Comparison of ENCODE assay signal across 26 mouse cellular contexts in genomic region chr10:25533105-25533504, GRCm38 (mm10). TPM values are rescaled to one million over a fixed set of nuclear protein-coding genes. Genes with fewer than 3 reads are reported as not detected.
DNase-seq lines count a peak whose midpoint lies in the region; ATAC-seq lines count a peak whose summit lies in the region.
"Had no signal": no experiment of that assay in that cellular context is flagged by ENCODE, and none has a peak within 500 bp of the region (broad histone marks: within the 10 kb centered on the region; RNA-seq: fewer than 3 reads in every experiment).

No protein-coding gene starts in this region.

- no peak overlapping the region for H3K9ac ChIP-seq in embryonic facial prominence, embryonic 14.5 days (ENCODE audit: low read depth, low read length)
- H3K9ac ChIP-seq in kidney, embryonic 15.5 days = no peak overlapping the region
- H3K9ac ChIP-seq: forebrain, postnatal 0 days; hindbrain, embryonic 12.5 days; limb, embryonic 13.5 days had no signal

- H3K4me1 ChIP-seq in embryonic facial prominence, embryonic 14.5 days (ENCODE audit: control insufficient read depth, insufficient read depth, low read length) = no peaks in the 10 kb centered on the region
- 0 out of 2 replicates have a peak, but pooled peaks cover 2% of the 10 kb centered on the region for H3K4me1 ChIP-seq in embryonic facial prominence, embryonic 10.5 days
- 0 out of 2 replicates have a peak, but pooled peaks cover 3% of the 10 kb centered on the region for H3K4me1 ChIP-seq in kidney, embryonic 15.5 days
- H3K4me1 ChIP-seq: hindbrain, embryonic 12.5 days; limb, embryonic 13.5 days; midbrain, embryonic 10.5 days had no signal

- H3K4me3 ChIP-seq in embryonic facial prominence, embryonic 14.5 days (ENCODE audit: low read depth, low read length) = no peak overlapping the region
- H3K4me3 ChIP-seq in embryonic facial prominence, embryonic 10.5 days = no peak overlapping the region
- H3K4me3 ChIP-seq in kidney, embryonic 15.5 days (replicated peaks) = no peak overlapping the region
- H3K4me3 ChIP-seq: hindbrain, embryonic 12.5 days; limb, embryonic 13.5 days; midbrain, embryonic 10.5 days had no signal

- H3K27me3 ChIP-seq in embryonic facial prominence, embryonic 14.5 days (replicated peaks; ENCODE audit: control insufficient read depth, insufficient read depth, low read length) = no peaks in the 10 kb centered on the region
- no peaks in the 10 kb centered on the region for H3K27me3 ChIP-seq in embryonic facial prominence, embryonic 10.5 days (replicated peaks; ENCODE audit: low read depth, poor library complexity, severe bottlenecking)
- no peaks in the 10 kb centered on the region for H3K27me3 ChIP-seq in kidney, embryonic 15.5 days
- H3K27me3 ChIP-seq: hindbrain, embryonic 12.5 days; limb, embryonic 13.5 days had no signal

- H3K9me3 ChIP-seq in embryonic facial prominence, embryonic 14.5 days (ENCODE audit: control insufficient read depth, low read length) = no peaks in the 10 kb centered on the region
- no peaks in the 10 kb centered on the region for H3K9me3 ChIP-seq in embryonic facial prominence, embryonic 10.5 days
- no peaks in the 10 kb centered on the region for H3K9me3 ChIP-seq in kidney, embryonic 15.5 days (replicated peaks)
- H3K9me3 ChIP-seq: hindbrain, embryonic 12.5 days; limb, embryonic 13.5 days; midbrain, embryonic 10.5 days had no signal

- ATAC-seq in embryonic facial prominence, embryonic 14.5 days (ENCODE audit: low read depth) = no peak
- ATAC-seq in kidney, embryonic 15.5 days (replicated peaks; ENCODE audit: low FRiP score) = no peak
- ATAC-seq: forebrain, postnatal 0 days; midbrain, embryonic 16.5 days had no signal

- DNase-seq in embryonic facial prominence, embryonic 14.5 days (ENCODE audit: low spot score) = peak; percentile 28
- no peak for DNase-seq in embryonic facial prominence, embryonic 10.5 days (ENCODE audit: low spot score)
- peak; percentile 32 for DNase-seq in kidney, adult 9 months
- DNase-seq in lung, postnatal 10 days = peak; percentile 1
- no peak for DNase-seq in lung, postnatal 25 days (ENCODE audit: low spot score)
- DNase-seq in cerebellum, postnatal 4 days (ENCODE audit: low spot score in 2 of 2) = no peak
- DNase-seq: adrenal gland, postnatal 14 days; cerebellum, adult 2 months; cerebellum, postnatal 25 days; forebrain, postnatal 0 days; gastrocnemius, postnatal 25 days; heart, postnatal 10 days; lung, adult 2 months; thymus, postnatal 36 days had no signal

- 55% methylated on average over 2 of the region's 2 CpGs for WGBS in embryonic facial prominence, embryonic 14.5 days
- 88% methylated on average over 2 of the region's 2 CpGs for WGBS in embryonic facial prominence, embryonic 10.5 days
- WGBS in kidney, embryonic 15.5 days = 57% methylated on average over 2 of the region's 2 CpGs

- no peak overlapping the region for H3K4me2 ChIP-seq in embryonic facial prominence, embryonic 14.5 days (ENCODE audit: low read depth, low read length)
- no peak overlapping the region for H3K4me2 ChIP-seq in kidney, embryonic 15.5 days
- H3K4me2 ChIP-seq: heart, embryonic 11.5 days; hindbrain, embryonic 12.5 days; limb, embryonic 13.5 days had no signal

- H3K27ac ChIP-seq in embryonic facial prominence, embryonic 14.5 days (replicated peaks; ENCODE audit: low read depth, low read length) = peak overlapping the region; percentile 16; the same call in 1 of the 2 replicates
- no peak overlapping the region for H3K27ac ChIP-seq in embryonic facial prominence, embryonic 10.5 days (replicated peaks)
- no peak overlapping the region for H3K27ac ChIP-seq in kidney, embryonic 15.5 days
- H3K27ac ChIP-seq: hindbrain, embryonic 12.5 days; limb, embryonic 13.5 days; macrophage; midbrain, embryonic 10.5 days had no signal

- no peaks in the 10 kb centered on the region for H3K36me3 ChIP-seq in embryonic facial prominence, embryonic 14.5 days (ENCODE audit: control insufficient read depth, insufficient read depth, low read length)
- H3K36me3 ChIP-seq in embryonic facial prominence, embryonic 10.5 days (replicated peaks) = no peaks in the 10 kb centered on the region
- no peaks in the 10 kb centered on the region for H3K36me3 ChIP-seq in kidney, embryonic 15.5 days
- H3K36me3 ChIP-seq: hindbrain, embryonic 12.5 days; limb, embryonic 13.5 days; midbrain, embryonic 10.5 days had no signal

RNA-seq across cellular contexts. Expression of gene Smlr1, which starts 3.0 kb away (rescaled TPM):
- polyA plus RNA-seq in embryonic facial prominence, embryonic 14.5 days (2014; fragmentation: Nextera tagmentation; extraction: Ambion mirVana) = not detected in 2 replicates
- not detected in 2 replicates for polyA plus RNA-seq in embryonic facial prominence, embryonic 10.5 days (2016; fragmentation: Nextera tagmentation; extraction: Ambion mirVana)
- 0.22 and 0.93 TPM in 2 replicates for polyA plus RNA-seq in kidney, embryonic 15.5 days (2015; fragmentation: Nextera tagmentation; extraction: Ambion mirVana)
- polyA plus RNA-seq: cerebellum, adult 2 months; forebrain, embryonic 11.5 days; forebrain, postnatal 0 days; heart, embryonic 11.5 days; hindbrain, embryonic 12.5 days; kidney, embryonic 14.5 days; limb, embryonic 13.5 days; lung, adult 2 months; macrophage; midbrain, embryonic 10.5 days; neural tube, embryonic 14.5 days; spleen, adult 2 months; testis, adult 2 months had no signal

Comparison
In these comparisons a context has a peak if more than half of its experiments do, and no peak if none do; other contexts are left out.
1. DNase-seq: peak in embryonic facial prominence, embryonic 14.5 days (single experiment), kidney, adult 9 months (single experiment) and lung, postnatal 10 days (single experiment); none in embryonic facial prominence, embryonic 10.5 days (single experiment), lung, postnatal 25 days (single experiment) and cerebellum, postnatal 4 days (0 of 2).